Mouse (Mus musculus) intestine, postnatal 0 days (tissue): ENCODE measurements at regions not wholly inside any gene's neighbourhood (a gene's known extent, or its start where the extent isn't known, plus 50 kb on each side); places are given as distances from the start of the nearest gene placed in this dataset.

ENCODE experiments used
- ATAC-seq: fragments of 200-750 bp; cut with Nextera tagmentation; 2 replicates; pipeline ENCODE4 v1.8.0; 2017; ENCODE audit warnings: mild to moderate bottlenecking, moderate TSS enrichment, moderate library complexity
- H3K27ac ChIP-seq: fragments of 300-500 bp; sonication (generic); 2 replicates; pipeline ENCODE4 v1.5.1; 2014; ENCODE audit warnings: mild to moderate bottlenecking, low read depth, low read length, moderate library complexity
- H3K27me3 ChIP-seq: fragments of 300-500 bp; sonication (generic); replicated peaks from 2 replicates; pipeline ENCODE4 v1.6.1; 2014; ENCODE audit warnings: low read length, mixed read lengths; ENCODE audit not compliant: control insufficient read depth, insufficient read depth
- H3K36me3 ChIP-seq: fragments of 300-500 bp; sonication (generic); 2 replicates; pipeline ENCODE4 v1.6.1; 2014; ENCODE audit warnings: mild to moderate bottlenecking, moderate library complexity; ENCODE audit not compliant: control insufficient read depth, insufficient read depth
- H3K4me1 ChIP-seq: fragments of 300-500 bp; sonication (generic); replicated peaks from 2 replicates; pipeline ENCODE4 v1.6.1; 2014; ENCODE audit warnings: antibody characterized with exemption, low read length, mixed read lengths; ENCODE audit not compliant: control insufficient read depth, insufficient read depth
- H3K4me2 ChIP-seq: fragments of 300-500 bp; sonication (generic); replicated peaks from 2 replicates; pipeline ENCODE4 v1.6.1; 2014; ENCODE audit warnings: low read depth, mild to moderate bottlenecking, moderate library complexity
- H3K4me3 ChIP-seq: fragments of 300-500 bp; sonication (generic); 2 replicates; pipeline ENCODE4 v1.5.1; 2014; ENCODE audit warnings: low read depth, low read length
- H3K9ac ChIP-seq: fragments of 300-500 bp; sonication (generic); 2 replicates; pipeline ENCODE4 v1.6.1; 2014; ENCODE audit warnings: mild to moderate bottlenecking, low read depth, low read length
- H3K9me3 ChIP-seq: fragments of 300-500 bp; sonication (generic); 2 replicates; pipeline ENCODE4 v1.6.1; 2016; ENCODE audit warnings: mixed run types; ENCODE audit not compliant: control insufficient read depth
- CTCF ChIP-seq: sonication (generic); IDR thresholded peaks from 2 replicates; pipeline ENCODE4 v1.5.1; 2016; ENCODE audit warnings: low read depth, mild to moderate bottlenecking, control low read depth, antibody characterized with exemption, moderate library complexity
- WGBS: fragments of 180-500 bp; shearing (Covaris S2); extraction: QIAGEN DNeasy Blood & Tissue Kit; methylation state at CpG from one replicate; pipeline ENCODE4 v1.1.7; 2014; 5-methylcytosine and 5-hydroxymethylcytosine counted together

GRCm38 (mm10) chr7:133503946-133504345 lies 98.0 kb downstream of the Tex36 start:
- 62% methylated on average over 5 of the region's 5 CpGs for WGBS
- Histone ChIP-seq H3K9me3 (no peaks in the 10 kb centered on the region), H3K4me3 (no peak overlapping the region), H3K4me1 (no peaks in the 10 kb centered on the region), H3K27me3 (no peaks in the 10 kb centered on the region), H3K4me2 (no peak overlapping the region), H3K9ac (no peak overlapping the region), H3K36me3 (no peaks in the 10 kb centered on the region), H3K27ac (no peak overlapping the region)
- no peak for TF ChIP-seq CTCF
- no peak for ATAC-seq

GRCm38 (mm10) chr7:133502731-133503130 lies 99.2 kb downstream of the Tex36 start:
- Histone ChIP-seq H3K27ac (no peak overlapping the region), H3K36me3 (no peaks in the 10 kb centered on the region), H3K27me3 (no peaks in the 10 kb centered on the region), H3K9me3 (no peaks in the 10 kb centered on the region), H3K9ac (no peak overlapping the region), H3K4me2 (no peak overlapping the region), H3K4me1 (no peaks in the 10 kb centered on the region), H3K4me3 (no peak overlapping the region)
- no peak for ATAC-seq
- WGBS: 64% methylated on average over 4 of the region's 4 CpGs
- no peak for TF ChIP-seq CTCF

- ATAC-seq: no peak
- no peaks in the 10 kb centered on the region for H3K27me3 ChIP-seq
- no peak overlapping the region for H3K4me2 ChIP-seq
- WGBS: 90% methylated on average over 3 of the region's 3 CpGs
- no peaks in the 10 kb centered on the region for H3K9me3 ChIP-seq
- H3K36me3 ChIP-seq: no peaks in the 10 kb centered on the region
- H3K27ac ChIP-seq: no peak overlapping the region
- TF ChIP-seq CTCF: no peak
- H3K4me1 ChIP-seq: no peaks in the 10 kb centered on the region
- no peak overlapping the region for H3K9ac ChIP-seq
- H3K4me3 ChIP-seq: no peak overlapping the region
Observed at GRCm38 (mm10) chr7:133497551-133497950, 104.4 kb downstream of the Tex36 start.

GRCm38 (mm10) chr7:133494982-133495550 lies 106.9 kb downstream of the Tex36 start:
- Histone ChIP-seq H3K9ac (no peak overlapping the region), H3K27me3 (no peaks in the 10 kb centered on the region), H3K4me3 (no peak overlapping the region), H3K9me3 (no peaks in the 10 kb centered on the region), H3K4me2 (no peak overlapping the region), H3K4me1 (no peaks in the 10 kb centered on the region), H3K36me3 (no peaks in the 10 kb centered on the region), H3K27ac (no peak overlapping the region)
- no peak for TF ChIP-seq CTCF
- no peak for ATAC-seq
- 66% methylated on average over 8 of the region's 8 CpGs for WGBS

GRCm38 (mm10) chr7:133494256-133494981 lies 107.5 kb downstream of the Tex36 start:
- Histone ChIP-seq H3K36me3 (no peaks in the 10 kb centered on the region), H3K27ac (no peak overlapping the region), H3K9me3 (no peaks in the 10 kb centered on the region), H3K27me3 (no peaks in the 10 kb centered on the region), H3K4me3 (no peak overlapping the region), H3K4me2 (no peak overlapping the region), H3K9ac (no peak overlapping the region), H3K4me1 (no peaks in the 10 kb centered on the region)
- WGBS: 60% methylated on average over 10 of the region's 10 CpGs
- no peak for TF ChIP-seq CTCF
- ATAC-seq: no peak

- Histone ChIP-seq H3K36me3 (no peaks in the 10 kb centered on the region), H3K4me2 (no peak overlapping the region), H3K9ac (no peak overlapping the region), H3K27ac (no peak overlapping the region), H3K4me1 (no peaks in the 10 kb centered on the region), H3K9me3 (no peaks in the 10 kb centered on the region), H3K4me3 (no peak overlapping the region), H3K27me3 (no peaks in the 10 kb centered on the region)
- no peak for ATAC-seq
- 53% methylated on average over 6 of the region's 6 CpGs for WGBS
- TF ChIP-seq CTCF: no peak
Observed at GRCm38 (mm10) chr7:133492626-133493025, 109.3 kb downstream of the Tex36 start.
